Mouse (Mus musculus): ENCODE data around the gene Fam107b. TPM values are rescaled to one million over a fixed set of nuclear protein-coding genes. Genes with fewer than 3 reads are reported as not detected.

Fam107b gene
- 33.7 and 33.9 TPM in 2 replicates for polyA plus RNA-seq (2012; rRNA removed)

DNA sequence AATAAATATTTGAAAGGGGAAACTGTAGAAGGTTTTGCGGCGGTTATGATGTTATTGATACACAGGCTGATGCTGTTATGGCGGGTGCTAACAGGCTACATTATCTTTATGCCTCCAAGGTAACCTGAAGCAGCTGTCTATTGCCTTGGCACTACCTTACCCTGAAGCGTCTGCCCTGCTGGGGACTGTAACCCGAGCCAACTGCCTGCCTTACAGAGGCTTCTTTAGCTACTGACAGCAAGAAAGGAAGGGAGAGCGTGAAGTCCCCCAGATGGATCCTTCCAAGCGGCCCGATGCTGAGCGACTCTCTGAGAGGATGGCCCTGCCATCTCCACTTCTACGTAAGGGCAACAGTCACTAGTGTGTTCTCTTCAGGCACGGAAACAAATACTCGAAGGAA lies at the start of gene Fam107b:
Gene Fam107b, plus strand, starts transcription at position 303 of the 400 bp plus-strand sequence.

Other genes starting within 250 kb of the Fam107b start
- 12.9 and 15.1 TPM in 2 replicates for gene Rpp38, start 237.8 kb upstream of the Fam107b start, polyA plus RNA-seq (2012; rRNA removed)
- 2.9 and 3.7 TPM in 2 replicates for gene Acbd7, start 234.3 kb upstream of the Fam107b start, polyA plus RNA-seq (2012; rRNA removed)
- 0.09 and 0.12 TPM in 2 replicates for gene Olah, start 173.3 kb upstream of the Fam107b start, polyA plus RNA-seq (2012; rRNA removed)
- 5.4 and 5.7 TPM in 2 replicates for gene Meig1, start 147.8 kb upstream of the Fam107b start, polyA plus RNA-seq (2012; rRNA removed)
- gene Dclre1c, start 146.4 kb upstream of the Fam107b start, polyA plus RNA-seq (2012; rRNA removed) = 12.4 and 13.2 TPM in 2 replicates
- gene Suv39h2, start 95.5 kb upstream of the Fam107b start, polyA plus RNA-seq (2012; rRNA removed) = 5.4 and 5.7 TPM in 2 replicates
- gene Gm45902, start 57.7 kb upstream of the Fam107b start, polyA plus RNA-seq (2012; rRNA removed) = 5.2 and 5.3 TPM in 2 replicates
- 61.8 and 66.6 TPM in 2 replicates for gene Hspa14, start 57.7 kb upstream of the Fam107b start, polyA plus RNA-seq (2012; rRNA removed)
- gene Cdnf, start 57.5 kb upstream of the Fam107b start, polyA plus RNA-seq (2012; rRNA removed) = 0.41 and 0.76 TPM in 2 replicates